Mouse (Mus musculus) spleen, adult 2 months (tissue): Measurements from ENCODE around the gene Bcar3.

Experiments used
- CTCF ChIP-seq: fragments of 200-500 bp; IDR thresholded peaks from 2 replicates; pipeline ENCODE4 v1.5.1; 2011; ENCODE audit warnings: mild to moderate bottlenecking, inconsistent platforms; ENCODE audit not compliant: insufficient read depth, insufficient read length, insufficient replicate concordance; ENCODE audit errors: extremely low read depth
- POLR2A ChIP-seq: fragments of 200-500 bp; IDR thresholded peaks from 2 replicates; pipeline ENCODE4 v1.6.1; 2011; ENCODE audit warnings: low read depth, low read length, inconsistent platforms

DNA sequence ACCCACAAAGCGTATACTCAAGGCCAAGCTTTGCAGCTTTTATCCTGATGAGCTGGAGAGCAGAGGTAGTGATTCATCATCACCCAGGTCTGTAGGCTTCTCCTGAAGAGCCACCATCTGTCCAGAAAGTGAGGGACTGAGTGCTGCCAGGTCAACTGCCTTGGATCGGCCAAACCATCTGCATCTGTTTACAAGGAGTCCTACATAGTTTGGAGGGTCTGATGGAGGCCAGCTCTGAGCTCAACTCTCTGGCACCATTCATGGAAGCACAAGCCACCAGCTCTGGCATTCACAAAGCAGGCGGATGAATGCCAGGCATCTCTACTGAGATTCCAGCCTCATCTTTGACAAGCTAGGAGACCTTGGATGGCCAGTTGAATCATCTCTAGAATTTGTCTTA is 87.7 kb downstream of the Bcar3 start:
- TF ChIP-seq POLR2A (no peak), CTCF (no peak)
